Mouse (Mus musculus) right cerebral cortex, postnatal 4 days (tissue): ENCODE measurements around the gene Gadl1.

ENCODE experiments used
- DNase-seq: peaks from one replicate; pipeline ENCODE4 v3.0.0-alpha.2; 2022

The Gadl1 gene

GRCm38 (mm10) chr9:116090296-116090695 is 181.0 kb downstream of the Gadl1 start:
- no peak for DNase-seq

- no peak for DNase-seq
Observed at GRCm38 (mm10) chr9:116091101-116091841, 182.0 kb downstream of the Gadl1 start.

GRCm38 (mm10) chr9:116091921-116092320 is 182.7 kb downstream of the Gadl1 start:
- DNase-seq, result no peak

- DNase-seq, result peak; percentile 55
Observed at GRCm38 (mm10) chr9:116098724-116099595, 189.7 kb downstream of the Gadl1 start.

GRCm38 (mm10) chr9:116099596-116099993 is 190.3 kb downstream of the Gadl1 start:
- DNase-seq, result no peak

GRCm38 (mm10) chr9:116100015-116100414 is 190.8 kb downstream of the Gadl1 start:
- DNase-seq, result no peak

GRCm38 (mm10) chr9:116101842-116102241 is 192.6 kb downstream of the Gadl1 start:
- DNase-seq, result no peak

GRCm38 (mm10) chr9:116104770-116105169 is 195.5 kb downstream of the Gadl1 start:
- no peak for DNase-seq

- DNase-seq, result no peak
Observed at GRCm38 (mm10) chr9:116108729-116109128, 199.5 kb downstream of the Gadl1 start.

GRCm38 (mm10) chr9:116111149-116111970 is 202.1 kb downstream of the Gadl1 start:
- DNase-seq, result no peak

- no peak for DNase-seq
Observed at GRCm38 (mm10) chr9:116114339-116114738, 205.1 kb downstream of the Gadl1 start.

GRCm38 (mm10) chr9:116115875-116116274 is 206.6 kb downstream of the Gadl1 start:
- no peak for DNase-seq

- no peak for DNase-seq
Observed at GRCm38 (mm10) chr9:116118332-116118872, 209.1 kb downstream of the Gadl1 start.

- no peak for DNase-seq
Observed at GRCm38 (mm10) chr9:116119990-116120389, 210.7 kb downstream of the Gadl1 start.

GRCm38 (mm10) chr9:116121472-116121871 is 212.2 kb downstream of the Gadl1 start:
- DNase-seq, result no peak

GRCm38 (mm10) chr9:116122544-116122943 is 213.3 kb downstream of the Gadl1 start:
- no peak for DNase-seq

- DNase-seq, result no peak
Observed at GRCm38 (mm10) chr9:116122969-116123589, 213.8 kb downstream of the Gadl1 start.
